Mouse (Mus musculus) forebrain, embryonic 10.5 days (tissue): Measurements from ENCODE around the gene Tmem223. TPM values are rescaled to one million over a fixed set of nuclear protein-coding genes. Genes with fewer than 3 reads are reported as not detected.
A peak's percentile ranks its signal among the peaks of the same experiment; 100 is the strongest.
"Not testable (repeated sequence)": the region's sequence is repeated elsewhere in the genome, so short reads cannot be mapped to it uniquely, and the experiment has no call there.

Experiments
- DNase-seq: peaks from one replicate; pipeline ENCODE4 v3.0.0-alpha.2; 2017; ENCODE audit warnings: low spot score; ENCODE audit errors: extremely low spot score
- H3K27ac ChIP-seq: fragments of 300-500 bp; sonication (generic); 2 replicates; pipeline ENCODE4 v1.5.1; 2016; ENCODE audit warnings: mild to moderate bottlenecking
- H3K27me3 ChIP-seq: fragments of 300-500 bp; sonication (generic); 2 replicates; pipeline ENCODE4 v1.6.1; 2016; ENCODE audit warnings: mild to moderate bottlenecking; ENCODE audit not compliant: poor library complexity, severe bottlenecking
- H3K36me3 ChIP-seq: fragments of 300-500 bp; sonication (generic); replicated peaks from 2 replicates; pipeline ENCODE4 v1.6.1; 2016; ENCODE audit warnings: mild to moderate bottlenecking, moderate library complexity
- H3K4me1 ChIP-seq: fragments of 300-500 bp; sonication (generic); 2 replicates; pipeline ENCODE4 v1.6.1; 2016
- H3K4me3 ChIP-seq: fragments of 300-500 bp; sonication (generic); 2 replicates; pipeline ENCODE4 v1.5.1; 2016; ENCODE audit warnings: mild to moderate bottlenecking, moderate library complexity
- H3K9me3 ChIP-seq: fragments of 300-500 bp; sonication (generic); 2 replicates; pipeline ENCODE4 v1.6.1; 2016; ENCODE audit warnings: mild to moderate bottlenecking, moderate library complexity
- WGBS: fragments of 180-500 bp; shearing (Covaris S2); methylation state at CpG from one replicate; pipeline ENCODE4 v1.1.7; 2016; 5-methylcytosine and 5-hydroxymethylcytosine counted together
- polyA plus RNA-seq: library from polyadenylated mRNA; unstranded; fragments of >200 nt; fragmentation: Nextera tagmentation; extraction: Ambion mirVana; gene quantifications from 2 replicates; pipeline ENCODE4 v1.2.1, GENCODE M21; 2016

The Tmem223 gene
- polyA plus RNA-seq = 170 TPM in 2 replicates

DNA sequence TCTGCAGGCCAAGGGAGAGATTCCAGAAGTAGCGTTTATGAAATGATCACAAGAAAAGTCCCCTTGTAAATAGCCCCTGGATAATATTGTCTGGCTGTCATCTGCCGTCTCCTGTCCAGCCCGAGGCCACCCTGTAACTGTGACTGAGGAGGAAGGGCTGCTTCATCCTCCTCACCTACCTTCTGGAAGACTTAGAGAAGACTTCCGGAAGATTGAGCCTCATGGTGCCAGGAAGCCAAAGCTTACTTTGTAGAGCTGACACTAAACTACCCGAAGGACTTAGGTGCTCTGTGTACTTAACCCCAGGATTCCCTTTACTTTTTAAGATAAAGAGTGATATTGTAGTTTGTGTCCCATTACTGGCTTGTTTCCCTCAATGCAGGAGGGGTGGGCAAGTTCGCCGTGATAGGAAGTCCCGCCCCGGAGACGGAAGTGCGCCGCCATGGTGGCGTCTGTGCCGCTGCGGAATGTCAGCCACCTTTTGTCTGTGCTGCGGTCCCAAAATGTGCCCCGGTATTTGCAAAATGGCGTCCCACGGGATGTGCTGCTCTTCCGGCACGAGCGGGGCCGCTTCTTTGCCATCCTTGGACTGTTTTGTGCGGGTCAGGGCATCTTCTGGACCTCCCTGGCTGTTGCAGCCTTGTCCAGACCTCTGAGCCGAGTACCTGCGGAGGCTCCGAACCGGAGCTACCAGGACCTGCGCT lies at the start of gene Tmem223:
Gene Tmem223 (plus strand): TSS at position 430 of the 704 bp plus-strand sequence.
- peak; percentile 83 for DNase-seq
- peaks cover 2% of the 10 kb centered on the region for H3K9me3 ChIP-seq
- peak within 1 kb of the TSS; percentile 89 for H3K4me3 ChIP-seq
- no peaks in the 10 kb centered on the region for H3K27me3 ChIP-seq
- peaks cover 50% of the 10 kb centered on the region for H3K4me1 ChIP-seq
- H3K36me3 ChIP-seq = peaks cover 79% of the 10 kb centered on the region
- 23% methylated on average over 29 of the region's 29 CpGs for WGBS
- H3K27ac ChIP-seq = peak within 1 kb of the TSS; percentile 98

- no peaks in the 10 kb centered on the region for H3K9me3 ChIP-seq
- peak overlapping the region; percentile 66; the same call in 1 of the 2 replicates for H3K4me3 ChIP-seq
- DNase-seq = no peak
- H3K27me3 ChIP-seq = no peaks in the 10 kb centered on the region
- peaks cover 26% of the 10 kb centered on the region for H3K36me3 ChIP-seq
- H3K27ac ChIP-seq = no peak overlapping the region
- H3K4me1 ChIP-seq = peaks cover 36% of the 10 kb centered on the region
- 81% methylated on average over 1 of the region's 1 CpGs for WGBS
Observed at GRCm38 (mm10) chr19:8721378-8721777, 49.4 kb upstream of the Tmem223 start.

GRCm38 (mm10) chr19:8722021-8722420 lies 48.8 kb upstream of the Tmem223 start:
- no peaks in the 10 kb centered on the region for H3K27me3 ChIP-seq
- no peak for DNase-seq
- H3K27ac ChIP-seq = peak overlapping the region; percentile 97
- peaks cover 36% of the 10 kb centered on the region for H3K4me1 ChIP-seq
- H3K4me3 ChIP-seq = peak overlapping the region; percentile 66
- 70% methylated on average over 4 of the region's 4 CpGs for WGBS
- H3K9me3 ChIP-seq = no peaks in the 10 kb centered on the region
- peaks cover 32% of the 10 kb centered on the region for H3K36me3 ChIP-seq

DNA sequence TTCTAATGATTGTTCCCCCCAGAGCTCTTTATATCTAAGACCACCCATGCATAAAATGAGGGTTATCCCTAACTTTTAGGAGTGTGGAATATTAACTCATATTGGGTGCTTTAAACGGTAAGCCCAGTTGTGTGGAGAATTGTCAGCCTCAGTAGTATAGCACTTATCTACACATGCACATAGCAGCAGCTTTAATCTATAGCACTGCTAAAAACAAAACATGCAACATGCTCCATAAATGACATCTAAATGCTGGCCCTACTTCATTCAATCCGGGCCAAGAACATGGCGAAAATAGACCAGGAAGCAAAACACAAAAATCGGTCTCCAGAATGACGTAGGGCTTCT lies 48.3 kb upstream of the Tmem223 start:
- peaks cover 36% of the 10 kb centered on the region for H3K4me1 ChIP-seq
- peak overlapping the region; percentile 97 for H3K27ac ChIP-seq
- no peaks in the 10 kb centered on the region for H3K27me3 ChIP-seq
- no peaks in the 10 kb centered on the region for H3K9me3 ChIP-seq
- WGBS = 3% methylated on average over 5 of the region's 5 CpGs
- peak overlapping the region; percentile 66 for H3K4me3 ChIP-seq
- no peak for DNase-seq
- H3K36me3 ChIP-seq = peaks cover 34% of the 10 kb centered on the region

- peak within 1 kb of the TSS; percentile 66 for H3K4me3 ChIP-seq
- H3K27ac ChIP-seq = peak within 1 kb of the TSS; percentile 97
- peaks cover 36% of the 10 kb centered on the region for H3K4me1 ChIP-seq
- peak; percentile 97 for DNase-seq
- H3K9me3 ChIP-seq = no peaks in the 10 kb centered on the region
- H3K27me3 ChIP-seq = no peaks in the 10 kb centered on the region
- H3K36me3 ChIP-seq = peaks cover 34% of the 10 kb centered on the region
- under 1% methylated on average over 50 of the region's 50 CpGs for WGBS
Observed at GRCm38 (mm10) chr19:8722907-8723573, 47.8 kb upstream of the Tmem223 start, which contains the start of gene Slc3a2. Gene Slc3a2, minus strand, starts transcription at chr19:8723369.

DNA sequence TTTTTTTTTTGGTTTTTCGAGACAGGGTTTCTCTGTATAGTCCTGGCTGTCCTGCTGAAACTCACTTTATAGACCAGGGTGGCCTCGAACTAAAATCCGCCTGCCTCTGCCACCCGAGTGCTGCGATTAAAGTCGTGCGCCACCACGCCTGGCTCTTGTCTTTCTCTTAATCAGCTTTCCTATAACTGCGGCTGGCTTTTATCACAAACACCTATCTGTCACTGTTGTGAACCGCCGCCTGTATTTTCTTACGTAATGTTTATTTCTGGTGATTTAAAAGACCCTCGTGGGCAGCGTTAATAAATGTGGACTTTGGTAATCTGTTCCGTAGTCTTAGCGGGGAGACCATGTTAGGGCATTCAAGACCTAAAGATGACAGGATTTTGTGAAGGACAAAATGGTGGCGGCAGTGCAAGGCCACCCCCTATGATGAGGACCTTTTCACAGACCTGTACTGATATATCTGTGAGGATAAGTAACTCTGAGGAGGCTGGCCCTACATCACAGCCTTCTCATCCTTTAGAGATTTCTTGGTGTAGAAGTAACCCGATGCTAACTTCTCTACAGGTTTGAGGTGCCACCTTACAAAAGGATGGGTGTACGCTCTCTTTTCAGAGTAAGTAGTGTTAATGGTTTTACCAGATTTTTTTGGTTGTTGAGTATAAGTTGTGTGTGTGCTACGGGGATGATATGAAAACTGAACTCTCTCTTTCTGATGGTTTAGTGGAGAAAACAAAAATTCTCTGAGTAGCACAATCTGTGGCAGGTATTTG lies 47.0 kb upstream of the Tmem223 start:
- under 1% methylated on average over 20 of the region's 20 CpGs for WGBS
- H3K9me3 ChIP-seq = no peaks in the 10 kb centered on the region
- H3K36me3 ChIP-seq = peaks cover 34% of the 10 kb centered on the region
- peak overlapping the region; percentile 97 for H3K27ac ChIP-seq
- DNase-seq = no peak
- H3K4me1 ChIP-seq = peaks cover 36% of the 10 kb centered on the region
- peak overlapping the region; percentile 66 for H3K4me3 ChIP-seq
- no peaks in the 10 kb centered on the region for H3K27me3 ChIP-seq

DNA sequence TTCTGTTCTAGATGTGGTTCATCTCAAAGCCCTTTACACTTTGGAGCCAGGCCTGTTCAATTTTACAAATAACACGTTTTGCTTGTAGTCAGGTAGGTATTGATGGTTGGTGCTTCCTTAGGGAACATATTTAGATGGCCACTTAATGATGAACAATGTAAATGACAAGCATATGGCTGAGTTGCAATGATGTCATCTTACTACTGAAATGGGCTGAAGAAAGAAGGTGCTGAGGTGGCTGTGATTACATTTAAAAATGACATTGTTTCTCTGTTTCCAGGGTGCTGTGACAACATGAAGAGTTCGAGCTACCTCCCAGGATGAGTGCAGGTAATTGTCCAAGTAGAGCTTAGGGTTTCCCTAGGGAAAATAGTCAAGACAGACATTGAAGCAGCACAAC lies 46.4 kb upstream of the Tmem223 start:
- peaks cover 34% of the 10 kb centered on the region for H3K36me3 ChIP-seq
- H3K27ac ChIP-seq = peak overlapping the region; percentile 97
- H3K4me1 ChIP-seq = peaks cover 36% of the 10 kb centered on the region
- DNase-seq = no peak
- WGBS = 6% methylated on average over 2 of the region's 2 CpGs
- H3K27me3 ChIP-seq = no peaks in the 10 kb centered on the region
- no peaks in the 10 kb centered on the region for H3K9me3 ChIP-seq
- peak overlapping the region; percentile 66 for H3K4me3 ChIP-seq

DNA sequence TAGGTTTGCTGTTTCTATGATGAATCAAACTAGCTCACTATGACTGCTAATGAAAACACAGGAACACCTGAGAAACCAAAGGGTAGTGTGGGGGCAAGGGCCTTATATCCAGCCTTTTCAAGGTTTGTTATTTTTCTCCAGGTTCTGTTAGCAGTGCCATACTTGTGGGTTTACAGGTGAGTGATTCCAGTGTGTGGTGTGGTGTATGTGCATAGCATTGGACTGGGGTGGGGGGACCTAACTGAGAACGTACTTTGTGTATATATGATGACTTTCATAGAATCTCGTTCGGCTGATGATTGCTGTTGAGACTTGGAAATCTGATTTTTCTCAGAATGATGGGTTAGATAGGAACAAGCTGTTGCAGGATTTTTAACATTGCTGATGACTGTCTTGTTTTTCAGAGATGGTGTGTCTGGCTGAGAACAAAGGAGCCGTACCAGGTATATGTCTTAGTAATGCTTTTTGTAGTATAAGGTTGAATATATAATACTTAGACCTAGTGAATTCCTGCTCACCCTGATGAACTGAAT lies 45.6 kb upstream of the Tmem223 start:
- peaks cover 34% of the 10 kb centered on the region for H3K36me3 ChIP-seq
- peak overlapping the region; percentile 97 for H3K27ac ChIP-seq
- peak overlapping the region; percentile 66 for H3K4me3 ChIP-seq
- no peaks in the 10 kb centered on the region for H3K9me3 ChIP-seq
- H3K27me3 ChIP-seq = no peaks in the 10 kb centered on the region
- peaks cover 36% of the 10 kb centered on the region for H3K4me1 ChIP-seq
- no peak for DNase-seq
- WGBS = 63% methylated on average over 4 of the region's 4 CpGs

GRCm38 (mm10) chr19:8726609-8727390 lies 44.0 kb upstream of the Tmem223 start:
- Histone ChIP-seq H3K36me3 (peaks cover 34% of the 10 kb centered on the region), H3K4me3 (peak overlapping the region; percentile 66), H3K9me3 (no peaks in the 10 kb centered on the region), H3K4me1 (peaks cover 28% of the 10 kb centered on the region), H3K27ac (no peak overlapping the region), H3K27me3 (no peaks in the 10 kb centered on the region)
- DNase-seq = no peak
- WGBS = 16% methylated on average over 3 of the region's 3 CpGs

- WGBS = 23% methylated on average over 5 of the region's 5 CpGs
- H3K4me1 ChIP-seq = peaks cover 21% of the 10 kb centered on the region
- DNase-seq = no peak
- no peak overlapping the region for H3K4me3 ChIP-seq
- H3K27ac ChIP-seq = no peak overlapping the region
- peaks cover 34% of the 10 kb centered on the region for H3K36me3 ChIP-seq
- no peaks in the 10 kb centered on the region for H3K27me3 ChIP-seq
- no peaks in the 10 kb centered on the region for H3K9me3 ChIP-seq
Observed at GRCm38 (mm10) chr19:8727495-8728114, 43.2 kb upstream of the Tmem223 start.

DNA sequence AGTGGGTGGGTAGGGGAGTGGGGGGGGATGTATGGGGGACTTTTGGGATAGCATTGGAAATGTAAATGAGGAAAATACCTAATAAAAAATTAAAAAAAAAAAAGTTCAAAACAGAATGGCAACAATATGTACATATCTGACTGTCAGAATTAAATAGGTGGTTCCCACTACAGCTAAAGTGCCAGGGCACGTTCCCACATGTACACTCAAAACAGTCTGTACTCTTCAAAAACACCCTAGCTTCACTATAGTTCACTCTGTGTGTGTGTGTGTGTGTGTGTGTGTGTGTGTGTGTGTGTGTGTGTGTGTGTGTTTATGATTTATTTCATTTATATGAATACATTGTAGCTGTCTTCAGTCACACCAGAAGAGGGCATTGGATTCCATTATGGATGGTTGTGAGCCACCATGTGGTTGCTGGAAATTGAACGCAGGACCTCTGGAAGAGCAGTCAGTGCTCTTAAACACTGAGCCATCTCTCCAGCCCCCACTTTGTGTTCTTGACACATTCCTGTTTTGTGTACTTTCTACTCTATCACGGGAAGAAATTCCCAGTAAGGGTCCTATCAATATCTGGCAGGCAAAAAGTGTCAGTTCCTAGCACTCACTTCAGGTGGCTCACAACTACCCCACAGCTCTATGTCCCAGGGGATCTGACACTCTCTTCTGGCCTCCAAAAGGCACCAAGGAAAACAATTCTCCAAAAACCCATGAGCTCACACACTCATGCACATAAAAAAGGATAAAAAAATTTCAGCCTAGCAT lies 42.3 kb upstream of the Tmem223 start:
- H3K27ac ChIP-seq, DNase-seq, H3K9me3 ChIP-seq, H3K4me3 ChIP-seq, H3K27me3 ChIP-seq: not testable (repeated sequence)
- 53% methylated on average over 3 of the region's 3 CpGs for WGBS
- H3K36me3 ChIP-seq = peaks cover 34% of the 10 kb centered on the region
- peaks cover 21% of the 10 kb centered on the region for H3K4me1 ChIP-seq
